Mouse (Mus musculus): ENCODE measurements at regions not wholly inside any gene's neighbourhood (a gene's known extent, or its start where the extent isn't known, plus 50 kb on each side); places are given as distances from the start of the nearest gene placed in this dataset.

DNA sequence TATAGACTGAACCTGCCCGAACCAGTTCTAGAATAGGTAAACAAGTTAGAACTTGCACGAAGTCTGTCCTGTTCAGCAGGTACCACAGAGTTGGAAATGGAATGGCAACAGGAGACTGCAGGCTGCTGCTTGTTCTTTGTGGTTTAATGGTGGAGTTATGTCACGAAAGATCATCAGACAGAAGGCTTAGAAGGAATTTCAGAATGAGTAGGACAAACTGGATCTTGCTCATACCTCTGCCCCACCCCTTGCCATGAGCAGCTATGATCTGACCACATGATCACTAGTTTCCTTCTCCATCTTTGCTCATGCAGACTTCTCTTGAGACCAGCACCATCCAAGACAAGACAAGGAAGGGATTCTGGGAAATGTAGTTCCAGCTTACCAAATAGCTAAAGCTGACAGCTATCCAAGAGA lies 63.9 kb upstream of the Tet2 start:
- no peak for TF ChIP-seq POLR2A (IDR thresholded peaks at IDR 0.05; ENCODE audit: borderline replicate concordance, control insufficient read depth, low read depth, low read length)
- no peak for TF ChIP-seq CTCF (IDR thresholded peaks at IDR 0.05; ENCODE audit: control insufficient read depth, insufficient read depth, low read length)

Measured in bone marrow, adult 2 months (tissue).